Mouse (Mus musculus) bone marrow, adult 2 months (tissue): ENCODE data around the gene Pdcd7.
A peak's percentile ranks its signal among the peaks of the same experiment; 100 is the strongest.

Experiments
- CTCF ChIP-seq: fragments of 200-500 bp; IDR thresholded peaks from 2 replicates; pipeline ENCODE4 v1.5.1; 2011; ENCODE audit warnings: low read length, control low read depth; ENCODE audit not compliant: control insufficient read depth, insufficient read depth
- POLR2A ChIP-seq: fragments of 200-500 bp; IDR thresholded peaks from 2 replicates; pipeline ENCODE4 v1.6.1; 2011; ENCODE audit warnings: low read depth, mild to moderate bottlenecking, control low read depth, low read length, borderline replicate concordance; ENCODE audit not compliant: control insufficient read depth

DNA sequence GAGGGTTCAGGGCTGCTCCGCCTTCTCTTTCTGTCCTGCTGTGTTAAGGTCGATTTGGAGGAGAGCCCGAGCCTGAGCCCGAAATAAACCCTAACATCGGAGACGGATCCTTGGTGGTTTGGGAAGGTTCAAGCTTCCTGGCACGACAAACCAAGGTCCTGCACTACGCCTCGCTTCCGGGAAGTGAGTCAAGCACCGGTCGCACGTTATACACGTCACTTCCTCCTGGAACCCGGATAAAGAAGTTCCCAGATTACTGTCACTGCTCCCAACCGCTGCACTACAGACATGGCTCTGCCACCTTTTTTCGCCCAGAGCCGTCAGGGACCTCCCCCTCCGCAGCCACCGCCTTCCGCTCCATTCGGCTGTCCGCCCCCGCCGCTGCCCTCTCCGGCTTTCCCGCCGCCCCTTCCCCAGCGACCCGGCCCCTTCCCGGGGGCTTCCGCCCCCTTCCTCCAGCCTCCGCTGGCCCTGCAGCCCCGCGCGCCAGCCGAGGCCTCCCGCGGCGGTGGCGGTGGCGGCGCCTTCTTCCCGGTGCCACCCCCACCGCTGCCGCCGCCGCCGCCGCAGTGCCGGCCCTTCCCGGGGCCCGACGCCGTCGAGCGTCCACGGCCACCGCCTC is at the start of gene Pdcd7:
- TF ChIP-seq CTCF (no peak), POLR2A (peak; percentile 69)
